Mouse (Mus musculus) midbrain, postnatal 0 days (tissue): ENCODE results near the gene Txndc11. TPM values are rescaled to one million over a fixed set of nuclear protein-coding genes. Genes with fewer than 3 reads are reported as not detected.

Source experiments
- ATAC-seq: fragments of 200-750 bp; cut with Nextera tagmentation; 2 replicates; pipeline ENCODE4 v1.8.0; 2017; ENCODE audit warnings: moderate number of reproducible peaks, mild to moderate bottlenecking, moderate TSS enrichment, moderate library complexity; ENCODE audit not compliant: low FRiP score
- DNase-seq: peaks from one replicate; pipeline ENCODE4 v3.0.0-alpha.2; 2015; ENCODE audit warnings: low spot score
- H3K27ac ChIP-seq: fragments of 300-500 bp; sonication (generic); 2 replicates; pipeline ENCODE4 v1.5.1; 2014; ENCODE audit warnings: low read depth, mild to moderate bottlenecking, low read length, mixed read lengths
- H3K27me3 ChIP-seq: fragments of 300-500 bp; sonication (generic); 2 replicates; pipeline ENCODE4 v1.6.1; 2014; ENCODE audit warnings: low read length, control low read depth, mixed read lengths; ENCODE audit not compliant: insufficient read depth
- H3K36me3 ChIP-seq: fragments of 300-500 bp; sonication (generic); 2 replicates; pipeline ENCODE4 v1.6.1; 2014; ENCODE audit warnings: low read length, control low read depth, mixed read lengths; ENCODE audit not compliant: insufficient read depth
- H3K4me1 ChIP-seq: fragments of 300-500 bp; sonication (generic); 2 replicates; pipeline ENCODE4 v1.6.1; 2014; ENCODE audit warnings: mild to moderate bottlenecking, control low read depth, antibody characterized with exemption, low read length, mixed read lengths; ENCODE audit not compliant: insufficient read depth
- H3K4me2 ChIP-seq: fragments of 300-500 bp; sonication (generic); 2 replicates; pipeline ENCODE4 v1.6.1; 2014; ENCODE audit warnings: low read depth, mild to moderate bottlenecking, low read length, mixed read lengths; ENCODE audit not compliant: poor library complexity, severe bottlenecking
- H3K4me3 ChIP-seq: fragments of 300-500 bp; sonication (generic); 2 replicates; pipeline ENCODE4 v1.5.1; 2014; ENCODE audit warnings: low read depth, mild to moderate bottlenecking, low read length, moderate library complexity
- H3K9ac ChIP-seq: fragments of 300-500 bp; sonication (generic); replicated peaks from 2 replicates; pipeline ENCODE4 v1.6.1; 2014; ENCODE audit warnings: mild to moderate bottlenecking, low read length, moderate library complexity, mixed read lengths; ENCODE audit not compliant: poor library complexity, severe bottlenecking
- H3K9me3 ChIP-seq: fragments of 300-500 bp; sonication (generic); 2 replicates; pipeline ENCODE4 v1.6.1; 2016; ENCODE audit warnings: low read length, control low read depth
- CTCF ChIP-seq: IDR thresholded peaks from 2 replicates; pipeline ENCODE4 v1.5.1; 2016; ENCODE audit warnings: antibody characterized with exemption, mild to moderate bottlenecking
- WGBS: fragments of 180-500 bp; shearing (Covaris S2); extraction: QIAGEN DNeasy Blood & Tissue Kit; methylation state at CpG from one replicate; pipeline ENCODE4 v1.1.7; 2014; 5-methylcytosine and 5-hydroxymethylcytosine counted together
- polyA plus RNA-seq: library from polyadenylated mRNA; unstranded; fragments of >200 nt; fragmentation: Nextera tagmentation; extraction: Ambion mirVana; gene quantifications from 2 replicates; pipeline ENCODE4 v1.2.1, GENCODE M21; 2015
- total RNA-seq: library from RNA; depleted of rRNA; stranded (reverse); fragments of >200 nt; gene quantifications from 2 replicates; pipeline ENCODE4 v1.2.3, GENCODE M21; 2014

Gene Txndc11
- total and polyA plus RNA-seq, 2 experiments from 2014 or later = 30.5 to 48.4 TPM

GRCm38 (mm10) chr16:11086299-11086698, 48.2 kb downstream of the Txndc11 start:
- H3K36me3 ChIP-seq = peaks cover 43% of the 10 kb centered on the region
- H3K27ac ChIP-seq = no peak overlapping the region
- no peaks in the 10 kb centered on the region for H3K4me1 ChIP-seq
- no peak overlapping the region for H3K4me3 ChIP-seq
- 95% methylated on average over 3 of the region's 3 CpGs for WGBS
- ATAC-seq (no peak), DNase-seq (no peak)
- no peaks in the 10 kb centered on the region for H3K9me3 ChIP-seq
- H3K9ac ChIP-seq = no peak overlapping the region
- H3K4me2 ChIP-seq = no peak overlapping the region
- no peaks in the 10 kb centered on the region for H3K27me3 ChIP-seq
- no peak for TF ChIP-seq CTCF

- H3K4me3 ChIP-seq = no peak overlapping the region
- no peaks in the 10 kb centered on the region for H3K4me1 ChIP-seq
- H3K27me3 ChIP-seq = no peaks in the 10 kb centered on the region
- peaks cover 31% of the 10 kb centered on the region for H3K36me3 ChIP-seq
- H3K9ac ChIP-seq = no peak overlapping the region
- DNase-seq (no peak), ATAC-seq (no peak)
- TF ChIP-seq CTCF = no peak
- H3K27ac ChIP-seq = no peak overlapping the region
- 95% methylated on average over 8 of the region's 8 CpGs for WGBS
- no peaks in the 10 kb centered on the region for H3K9me3 ChIP-seq
- H3K4me2 ChIP-seq = no peak overlapping the region
These were observed 50.3 kb downstream of the Txndc11 start for GRCm38 (mm10) chr16:11084181-11084580.

- Histone ChIP-seq H3K4me3 (no peak overlapping the region), H3K9me3 (no peaks in the 10 kb centered on the region), H3K4me1 (no peaks in the 10 kb centered on the region), H3K27me3 (no peaks in the 10 kb centered on the region), H3K36me3 (peaks cover 25% of the 10 kb centered on the region), H3K27ac (no peak overlapping the region), H3K9ac (no peak overlapping the region), H3K4me2 (no peak overlapping the region)
- DNase-seq (no peak), ATAC-seq (no peak)
- 60% methylated on average over 3 of the region's 3 CpGs for WGBS
- TF ChIP-seq CTCF = no peak
These were observed 56.1 kb downstream of the Txndc11 start for GRCm38 (mm10) chr16:11078216-11078869.

- Histone ChIP-seq H3K9me3 (no peaks in the 10 kb centered on the region), H3K36me3 (peaks cover 24% of the 10 kb centered on the region), H3K4me3 (no peak overlapping the region), H3K4me2 (no peak overlapping the region), H3K27me3 (no peaks in the 10 kb centered on the region), H3K4me1 (no peaks in the 10 kb centered on the region), H3K27ac (no peak overlapping the region), H3K9ac (no peak overlapping the region)
- ATAC-seq = no peak
- no peak for DNase-seq
- no peak for TF ChIP-seq CTCF
- WGBS = 86% methylated on average over 9 of the region's 9 CpGs
These were observed 56.7 kb downstream of the Txndc11 start for GRCm38 (mm10) chr16:11077601-11078201.

GRCm38 (mm10) chr16:11073060-11073459, 61.4 kb downstream of the Txndc11 start:
- Histone ChIP-seq H3K27ac (peak overlapping the region; percentile 57; the same call in 1 of the 2 replicates), H3K27me3 (no peaks in the 10 kb centered on the region), H3K4me2 (no peak overlapping the region), H3K36me3 (peaks cover 21% of the 10 kb centered on the region), H3K4me3 (no peak overlapping the region), H3K4me1 (peaks cover 13% of the 10 kb centered on the region), H3K9ac (no peak overlapping the region), H3K9me3 (no peaks in the 10 kb centered on the region)
- TF ChIP-seq CTCF = no peak
- DNase-seq (peak; percentile 51), ATAC-seq (no peak)
- 63% methylated on average over 6 of the region's 6 CpGs for WGBS

- H3K27ac ChIP-seq = peak overlapping the region; percentile 57; the same call in 1 of the 2 replicates
- peak; percentile 49 for DNase-seq
- H3K27me3 ChIP-seq = no peaks in the 10 kb centered on the region
- no peak overlapping the region for H3K4me3 ChIP-seq
- TF ChIP-seq CTCF = no peak
- H3K9ac ChIP-seq = no peak overlapping the region
- no peaks in the 10 kb centered on the region for H3K9me3 ChIP-seq
- H3K4me2 ChIP-seq = no peak overlapping the region
- no peak for ATAC-seq
- H3K4me1 ChIP-seq = peaks cover 19% of the 10 kb centered on the region
- H3K36me3 ChIP-seq = peaks cover 21% of the 10 kb centered on the region
- WGBS = 80% methylated on average over 8 of the region's 8 CpGs
These were observed 62.0 kb downstream of the Txndc11 start for GRCm38 (mm10) chr16:11072454-11072853.
